Comparison of ENCODE assay signal across 8 mouse cellular contexts in genomic region chr9:20521306-20521957, GRCm38 (mm10). TPM values are rescaled to one million over a fixed set of nuclear protein-coding genes. Genes with fewer than 3 reads are reported as not detected.
DNase-seq lines count a peak whose midpoint lies in the region; ATAC-seq and TF ChIP-seq lines count a peak whose summit lies in the region.

TSS of gene Zfp266 (minus strand) at chr9:20521417.

- H3K4me2 ChIP-seq in embryonic facial prominence, embryonic 13.5 days = peak within 1 kb of the TSS; percentile 83
- H3K4me2 ChIP-seq in limb, embryonic 11.5 days (ENCODE audit: low read depth, severe bottlenecking) = peak within 1 kb of the TSS; percentile 67
- H3K4me2 ChIP-seq in midbrain, embryonic 13.5 days (replicated peaks) = peak within 1 kb of the TSS; percentile 82

- under 1% methylated on average over 46 of the region's 46 CpGs for WGBS in embryonic facial prominence, embryonic 13.5 days
- under 1% methylated on average over 43 of the region's 46 CpGs for WGBS in heart, adult 2 months
- WGBS in kidney, adult 2 months = under 1% methylated on average over 46 of the region's 46 CpGs
- WGBS in limb, embryonic 11.5 days = under 1% methylated on average over 43 of the region's 46 CpGs
- under 1% methylated on average over 46 of the region's 46 CpGs for WGBS in midbrain, embryonic 13.5 days
- under 1% methylated on average over 46 of the region's 46 CpGs for WGBS in small intestine, adult 2 months

- ATAC-seq in embryonic facial prominence, embryonic 13.5 days (ENCODE audit: insufficient number of reproducible peaks, insufficient read depth, low FRiP score, low TSS enrichment, low read depth) = peak; percentile 88
- ATAC-seq in limb, embryonic 11.5 days (ENCODE audit: insufficient number of reproducible peaks, low FRiP score, low TSS enrichment, low read depth) = peak; percentile 91
- peak; percentile 95 for ATAC-seq in midbrain, embryonic 13.5 days

- no peak for TF ChIP-seq CTCF in heart, adult 2 months (IDR thresholded peaks at IDR 0.05)
- no peak for TF ChIP-seq CTCF in kidney, adult 2 months (conservative IDR thresholded peaks at IDR 0.05; ENCODE audit: insufficient read depth, insufficient read length, low read depth, low read length)
- no peak for TF ChIP-seq CTCF in small intestine, adult 2 months (IDR thresholded peaks at IDR 0.05; ENCODE audit: extremely low read depth, insufficient read length, insufficient replicate concordance, low read depth, low read length)

- peak within 1 kb of the TSS; percentile 100 for H3K27ac ChIP-seq in embryonic facial prominence, embryonic 13.5 days
- H3K27ac ChIP-seq in heart, adult 2 months = peak within 1 kb of the TSS; percentile 96
- peak within 1 kb of the TSS; percentile 90 for H3K27ac ChIP-seq in kidney, adult 2 months (ENCODE audit: insufficient read depth, low read depth, low read length)
- H3K27ac ChIP-seq in limb, embryonic 11.5 days (replicated peaks; ENCODE audit: low read depth, low read length) = peak within 1 kb of the TSS; percentile 97
- H3K27ac ChIP-seq in midbrain, embryonic 13.5 days = peak within 1 kb of the TSS; percentile 97
- peak within 1 kb of the TSS; percentile 83 for H3K27ac ChIP-seq in small intestine, adult 2 months (ENCODE audit: insufficient read depth, low read depth, low read length)

- intact Hi-C loops in heart, adult 2 months (cut with DNase I) = loop anchor here (2.0 to 10.0 kb wide), 3 partner anchors 23 to 123 kb away; partner anchors contain the start of genes Fbxl12, Ubl5 and Zfp426

- H3K9me3 ChIP-seq in embryonic facial prominence, embryonic 13.5 days = no peaks in the 10 kb centered on the region
- H3K9me3 ChIP-seq in limb, embryonic 11.5 days (ENCODE audit: control insufficient read depth, low read length) = no peaks in the 10 kb centered on the region
- no peaks in the 10 kb centered on the region for H3K9me3 ChIP-seq in midbrain, embryonic 13.5 days

- TF ChIP-seq EP300 in heart, adult 2 months (IDR thresholded peaks at IDR 0.05; ENCODE audit: insufficient read depth, low read depth, low read length) = peak; percentile 45; the same call in 1 of the 2 replicates

- peak; percentile 91 for DNase-seq in 3T3-L1 (ENCODE audit: low read depth, low spot score)
- peak; percentile 78 to 84 for DNase-seq in adrenal gland, postnatal 4 days (ENCODE audit: low spot score in 2 of 2)
- peak; percentile 92 to 94 for DNase-seq in heart, adult 2 months
- DNase-seq in kidney, adult 2 months = peak; percentile 94
- DNase-seq in limb, embryonic 11.5 days (ENCODE audit: low spot score) = peak; percentile 95

- H3K79me2 ChIP-seq in heart, adult 2 months (replicated peaks; ENCODE audit: control insufficient read depth, insufficient read depth, low read length) = peaks cover 5% of the 10 kb centered on the region; the same call in 1 of the 2 replicates

- peaks cover 15% of the 10 kb centered on the region for H3K36me3 ChIP-seq in embryonic facial prominence, embryonic 13.5 days
- peaks cover 28% of the 10 kb centered on the region for H3K36me3 ChIP-seq in heart, adult 2 months (ENCODE audit: control insufficient read depth, insufficient read depth, low read length)
- no peaks in the 10 kb centered on the region for H3K36me3 ChIP-seq in kidney, adult 2 months (ENCODE audit: control insufficient read depth, insufficient read depth, low read length)
- peaks cover 4% of the 10 kb centered on the region; the same call in 1 of the 2 replicates for H3K36me3 ChIP-seq in limb, embryonic 11.5 days (ENCODE audit: control insufficient read depth, insufficient read depth, low read length)
- H3K36me3 ChIP-seq in midbrain, embryonic 13.5 days = peaks cover under 1% of the 10 kb centered on the region; the same call in 1 of the 2 replicates
- no peaks in the 10 kb centered on the region for H3K36me3 ChIP-seq in small intestine, adult 2 months (ENCODE audit: control insufficient read depth, insufficient read depth, low read length)

- H3K9ac ChIP-seq in embryonic facial prominence, embryonic 13.5 days = peak within 1 kb of the TSS; percentile 99
- peak within 1 kb of the TSS; percentile 83 for H3K9ac ChIP-seq in heart, adult 2 months (ENCODE audit: low read depth, low read length)
- H3K9ac ChIP-seq in limb, embryonic 11.5 days (ENCODE audit: low read length) = peak within 1 kb of the TSS; percentile 90
- H3K9ac ChIP-seq in midbrain, embryonic 13.5 days (replicated peaks) = peak within 1 kb of the TSS; percentile 98

- peak; percentile 81 for TF ChIP-seq POLR2A in heart, adult 2 months (IDR thresholded peaks at IDR 0.05; ENCODE audit: insufficient read depth, low read depth, low read length)
- TF ChIP-seq POLR2A in kidney, adult 2 months (IDR thresholded peaks at IDR 0.05; ENCODE audit: low read depth, low read length) = peak; percentile 21
- peak; percentile 54 for TF ChIP-seq POLR2A in small intestine, adult 2 months (IDR thresholded peaks at IDR 0.05; ENCODE audit: low read depth, low read length)

- H3K27me3 ChIP-seq in embryonic facial prominence, embryonic 13.5 days = no peaks in the 10 kb centered on the region
- H3K27me3 ChIP-seq in heart, adult 2 months (ENCODE audit: control insufficient read depth, insufficient read depth, low read length) = no peaks in the 10 kb centered on the region
- no peaks in the 10 kb centered on the region for H3K27me3 ChIP-seq in kidney, adult 2 months (replicated peaks; ENCODE audit: control insufficient read depth, insufficient read depth, low read length)
- H3K27me3 ChIP-seq in limb, embryonic 11.5 days (ENCODE audit: control insufficient read depth, insufficient read depth, low read length) = no peaks in the 10 kb centered on the region
- no peaks in the 10 kb centered on the region for H3K27me3 ChIP-seq in midbrain, embryonic 13.5 days
- H3K27me3 ChIP-seq in small intestine, adult 2 months (ENCODE audit: control insufficient read depth, insufficient read depth, low read length) = no peaks in the 10 kb centered on the region

- H3K4me1 ChIP-seq in embryonic facial prominence, embryonic 13.5 days = peaks cover 23% of the 10 kb centered on the region
- peaks cover 9% of the 10 kb centered on the region for H3K4me1 ChIP-seq in heart, adult 2 months (ENCODE audit: control insufficient read depth, insufficient read depth, low read length)
- peaks cover 4% of the 10 kb centered on the region; the same call in 1 of the 2 replicates for H3K4me1 ChIP-seq in kidney, adult 2 months (ENCODE audit: control insufficient read depth, insufficient read depth, low read length)
- peaks cover 3% of the 10 kb centered on the region; the same call in 1 of the 2 replicates for H3K4me1 ChIP-seq in limb, embryonic 11.5 days (ENCODE audit: control insufficient read depth, insufficient read depth, low read length)
- peaks cover 42% of the 10 kb centered on the region for H3K4me1 ChIP-seq in midbrain, embryonic 13.5 days (replicated peaks)
- peaks cover 4% of the 10 kb centered on the region; the same call in 1 of the 2 replicates for H3K4me1 ChIP-seq in small intestine, adult 2 months (ENCODE audit: control insufficient read depth, insufficient read depth, insufficient read length, low read length)

- H3K4me3 ChIP-seq in embryonic facial prominence, embryonic 13.5 days = peak within 1 kb of the TSS; percentile 88
- H3K4me3 ChIP-seq in heart, adult 2 months = peak within 1 kb of the TSS; percentile 90
- peak within 1 kb of the TSS; percentile 90 for H3K4me3 ChIP-seq in kidney, adult 2 months (ENCODE audit: insufficient read depth, low read depth, low read length)
- peak within 1 kb of the TSS; percentile 65 for H3K4me3 ChIP-seq in limb, embryonic 11.5 days (ENCODE audit: low read depth, low read length)
- H3K4me3 ChIP-seq in midbrain, embryonic 13.5 days (replicated peaks) = peak within 1 kb of the TSS; percentile 89
- peak within 1 kb of the TSS; percentile 92 for H3K4me3 ChIP-seq in small intestine, adult 2 months (ENCODE audit: low read depth, low read length)

RNA-seq across cellular contexts. Expression of gene Zfp266, which starts in this region (rescaled TPM):
- total RNA-seq in adrenal gland, postnatal 4 days (2021) = 10 to 100 TPM; 60.4 to 65.1 TPM
- polyA plus RNA-seq in embryonic facial prominence, embryonic 13.5 days (2015; fragmentation: Nextera tagmentation; extraction: Ambion mirVana) = 148 and 158 TPM in 2 replicates
- 10 to 100 TPM; 23.3 to 23.8 TPM for total RNA-seq in heart, adult 2 months (2021)
- 6.0 and 10.6 TPM in 2 replicates for polyA plus RNA-seq in heart, adult 2 months (2012; rRNA removed)
- 4.7 and 6.6 TPM in 2 replicates for polyA plus RNA-seq in kidney, adult 2 months (2012; rRNA removed)
- 147 and 159 TPM in 2 replicates for polyA plus RNA-seq in limb, embryonic 11.5 days (2014; fragmentation: Nextera tagmentation; extraction: Ambion mirVana)
- polyA plus RNA-seq in midbrain, embryonic 13.5 days (2015; fragmentation: Nextera tagmentation; extraction: Ambion mirVana) = 143 and 151 TPM in 2 replicates
- 0.48 and 0.75 TPM in 2 replicates for polyA plus RNA-seq in small intestine, adult 2 months (2012; rRNA removed)

Comparison
In these comparisons a context has a peak if more than half of its experiments do, and no peak if none do; other contexts are left out.
1. Peak in every context shown above with its lines: DNase-seq, ATAC-seq, H3K4me3 ChIP-seq and H3K27ac ChIP-seq.
2. RNA of gene Zfp266 (polyA plus RNA-seq): 148 to 158 TPM in embryonic facial prominence, embryonic 13.5 days, 147 to 159 TPM in limb, embryonic 11.5 days and 143 to 151 TPM in midbrain, embryonic 13.5 days; 4.7 to 6.6 TPM in kidney, adult 2 months, 6.0 to 10.6 TPM in heart, adult 2 months and 0.48 to 0.75 TPM in small intestine, adult 2 months; every median in the first group is over 10 times any median in the second.
3. POLR2A ChIP-seq: peak in every context shown above with its lines; median percentile 81 in heart, adult 2 months; 54 in small intestine, adult 2 months; 21 in kidney, adult 2 months.